Mouse (Mus musculus) spleen, postnatal 10 days (tissue): ENCODE measurements around the gene Fam110a.
A peak's percentile ranks its signal among the peaks of the same experiment; 100 is the strongest.

Experiments
- DNase-seq, 2 experiments: peaks; one replicate each; pipeline ENCODE4 v3.0.0; 2021 to 2022; ENCODE audit warnings: low spot score in 2 of 2

Gene Fam110a

DNA sequence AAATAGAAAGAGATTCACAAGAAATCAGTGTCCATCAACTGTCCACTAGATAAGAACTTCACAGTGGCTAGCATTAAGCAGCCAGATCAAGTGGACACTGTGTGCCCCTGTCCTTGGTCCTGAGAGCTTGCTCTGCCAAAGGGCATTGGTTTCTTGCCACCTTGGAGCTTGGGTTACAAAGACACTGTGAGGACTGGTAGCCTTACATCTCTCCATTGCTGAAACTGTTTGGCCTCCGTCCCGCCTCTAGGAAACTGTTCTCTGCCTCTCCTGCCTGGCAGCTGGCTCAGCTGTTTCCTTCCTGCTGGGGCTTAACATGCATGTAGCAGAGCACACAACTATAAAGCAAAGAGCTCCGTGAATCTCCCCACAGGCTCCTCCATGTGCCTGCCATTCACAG lies 42.1 kb downstream of the Fam110a start:
- no peak for DNase-seq

DNA sequence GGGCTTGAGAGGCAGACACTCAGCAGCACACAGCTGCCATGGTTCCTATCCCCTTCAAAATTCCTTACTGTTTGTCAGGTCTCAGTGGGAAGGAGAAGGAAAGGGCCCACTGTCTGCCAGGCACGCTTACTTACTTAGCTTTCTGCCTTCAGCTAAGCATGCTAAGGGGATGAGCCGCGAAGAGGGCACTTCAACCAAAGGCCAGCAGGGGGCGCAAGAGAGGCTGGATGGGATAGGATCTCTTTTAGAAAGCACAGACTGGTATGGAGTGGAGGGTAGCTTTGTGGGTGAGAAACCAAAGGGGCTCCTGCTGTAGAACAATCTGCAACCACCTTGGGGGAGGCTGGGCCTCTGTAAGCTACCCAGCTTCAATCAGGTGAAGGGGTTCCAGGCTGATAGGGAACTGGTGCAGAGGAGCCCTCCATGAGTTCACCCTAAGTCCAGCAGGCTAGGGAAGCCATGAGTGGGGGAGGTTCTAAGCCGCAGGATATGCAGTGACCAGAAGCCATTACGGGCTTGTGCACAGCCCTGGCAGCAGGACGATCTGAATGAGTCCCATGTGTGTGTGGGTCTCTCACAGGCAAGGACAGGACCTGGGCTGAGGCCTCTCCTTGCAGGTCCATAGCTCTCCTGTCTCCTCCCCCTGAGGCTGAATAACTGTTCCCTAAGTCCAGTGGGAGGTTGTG lies 49.5 kb downstream of the Fam110a start:
- peak; percentile 79 to 88 for DNase-seq

DNA sequence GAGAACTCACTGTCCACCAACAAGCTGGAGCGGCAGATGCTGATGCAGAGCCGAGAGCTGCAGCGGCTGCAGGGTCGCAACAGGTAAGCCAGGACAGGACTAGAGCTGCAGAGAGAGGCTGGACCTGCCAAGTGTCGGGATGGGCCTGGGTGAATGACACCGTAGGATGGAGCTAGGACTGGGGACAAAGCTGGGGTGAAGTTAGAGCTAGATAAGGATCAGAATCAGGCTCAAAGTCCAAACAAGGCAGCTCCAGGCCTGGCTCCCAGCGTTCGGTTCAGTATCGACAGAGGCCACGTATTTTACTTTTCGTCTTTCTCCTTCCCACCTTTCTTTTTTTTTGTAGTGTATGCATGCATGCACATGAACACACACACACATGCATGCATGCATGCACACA lies 52.9 kb downstream of the Fam110a start:
- no peak for DNase-seq

DNA sequence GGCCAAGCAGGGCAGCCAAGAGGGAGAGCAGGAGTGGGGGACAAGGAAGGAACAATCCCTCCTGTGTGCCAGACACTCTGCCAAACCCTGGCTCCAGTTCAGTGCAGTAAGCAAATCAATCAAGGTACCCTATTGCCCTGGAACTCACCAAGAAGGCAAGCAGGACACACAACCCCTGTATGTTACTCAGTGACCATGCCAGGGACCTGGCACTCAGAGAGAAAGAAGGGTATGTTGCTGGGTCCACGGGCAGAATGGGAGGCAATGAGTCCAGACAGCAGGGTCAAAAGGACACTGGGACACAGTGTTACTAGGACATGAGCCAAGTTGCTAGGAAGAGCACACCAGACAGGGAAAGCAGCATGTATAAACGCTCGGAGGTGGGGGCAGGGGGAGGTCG lies 54.3 kb downstream of the Fam110a start:
- no peak for DNase-seq

DNA sequence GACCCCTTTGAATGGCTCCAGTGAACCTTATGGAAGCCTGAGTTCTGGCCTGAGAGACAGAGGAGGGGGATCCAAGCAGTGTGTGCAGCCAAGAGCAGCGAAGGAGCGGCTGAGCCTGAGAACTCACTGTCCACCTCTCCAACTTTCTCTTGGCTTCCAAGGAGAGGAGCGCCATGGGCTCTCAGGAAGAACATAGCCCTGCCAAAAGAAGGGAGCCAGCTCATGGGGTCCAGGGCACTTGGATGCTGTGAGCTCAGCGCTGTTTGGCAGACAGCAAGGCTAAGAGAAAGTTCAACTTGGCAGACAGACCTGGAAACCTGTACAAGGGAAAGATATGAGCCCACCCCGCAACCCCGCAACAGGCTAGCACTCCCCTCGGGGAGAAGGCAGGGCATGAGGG lies 55.7 kb downstream of the Fam110a start:
- no peak for DNase-seq

DNA sequence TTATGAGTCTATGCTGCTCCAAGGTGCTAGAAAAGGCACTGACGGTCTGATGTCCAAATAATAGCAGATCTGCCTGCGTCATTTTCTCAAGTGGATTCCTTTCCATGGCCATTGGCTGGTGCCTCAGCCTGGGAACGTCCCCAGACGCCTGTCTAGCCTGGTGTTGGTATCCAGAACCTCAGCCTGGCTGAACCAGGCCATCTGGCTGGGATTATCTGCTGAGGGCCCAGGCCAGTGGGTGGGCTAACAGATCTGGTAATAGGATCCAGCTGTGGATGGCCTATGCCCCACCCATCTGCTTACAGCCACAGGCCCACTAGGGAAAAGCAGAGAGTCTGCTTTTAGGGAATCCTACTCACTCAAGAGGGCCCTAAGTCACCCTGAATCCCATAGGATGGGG lies 58.4 kb downstream of the Fam110a start:
- DNase-seq, result no peak

DNA sequence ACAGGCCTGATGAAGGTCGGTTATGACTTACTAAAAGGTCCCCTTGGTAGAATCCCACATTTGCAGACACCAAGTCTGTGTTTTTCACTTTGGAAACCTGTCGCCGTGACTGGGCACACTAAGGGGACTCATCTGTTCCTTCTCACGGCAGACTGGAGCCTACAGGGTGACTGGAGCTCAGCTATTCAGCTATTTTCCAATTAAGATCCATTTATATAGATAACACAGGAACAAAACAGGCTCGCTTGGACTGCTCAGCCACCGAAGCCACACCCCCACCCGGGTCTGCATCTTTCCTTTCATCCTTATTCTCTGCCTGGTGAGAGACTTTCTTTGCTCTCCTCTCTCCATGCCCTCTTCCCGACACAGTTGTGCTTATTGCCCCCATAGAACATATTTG lies 59.0 kb downstream of the Fam110a start:
- DNase-seq, result no peak
